Mouse (Mus musculus) cerebellum, adult 2 months (tissue): ENCODE measurements around the gene Srgap1.

Experiments used
- CTCF ChIP-seq: fragments of 200-500 bp; IDR thresholded peaks from 2 replicates; pipeline ENCODE4 v1.5.1; 2011; ENCODE audit warnings: low read depth, mild to moderate bottlenecking, control low read depth, low read length, moderate library complexity, borderline replicate concordance; ENCODE audit not compliant: insufficient read depth
- POLR2A ChIP-seq: fragments of 200-500 bp; IDR thresholded peaks from 2 replicates; pipeline ENCODE4 v1.6.1; 2011; ENCODE audit warnings: low read length, control low read depth, borderline replicate concordance; ENCODE audit not compliant: insufficient read depth

DNA sequence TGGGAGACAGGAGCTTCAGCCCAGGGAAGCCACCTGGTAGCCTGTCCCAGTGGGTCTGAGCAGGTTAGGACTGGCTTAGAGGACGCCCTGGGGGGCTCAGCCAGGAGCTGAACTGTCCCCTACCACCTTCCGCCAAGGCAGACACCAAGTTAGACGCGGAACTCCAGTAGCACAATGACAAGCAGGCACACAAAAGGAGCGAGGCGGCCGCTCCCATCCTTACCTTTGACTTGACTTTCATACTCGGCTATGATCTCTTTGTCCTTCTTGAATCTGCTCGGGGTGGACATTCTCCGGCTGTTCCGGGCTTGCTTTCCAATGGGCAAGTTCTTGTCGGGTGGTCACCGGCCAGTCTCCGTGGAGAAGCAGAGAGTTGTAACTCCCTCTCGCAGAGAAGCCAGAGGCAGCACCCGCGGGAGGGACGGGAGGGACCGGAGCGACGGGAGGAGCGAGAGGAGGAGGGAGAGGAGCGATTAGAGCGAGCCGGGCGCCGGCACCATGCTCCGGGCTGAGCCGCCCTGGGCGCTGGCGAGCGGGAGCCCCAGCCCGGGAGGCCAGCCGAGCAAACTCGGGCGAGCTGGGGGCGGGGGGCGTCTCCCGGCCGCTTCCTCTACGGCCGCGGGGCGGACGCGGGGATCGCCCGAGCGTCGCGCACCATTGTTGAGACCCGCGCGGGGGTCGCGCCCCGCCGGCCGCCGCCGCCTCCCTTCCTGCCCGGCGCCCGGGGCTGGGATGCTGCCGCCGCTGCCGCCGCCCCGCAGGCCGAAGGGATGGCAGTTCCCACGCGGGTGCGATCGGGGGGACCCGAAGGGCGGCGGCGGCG lies at the start of gene Srgap1:
- TF ChIP-seq POLR2A, result no peak
- TF ChIP-seq CTCF, result no peak
